Mouse (Mus musculus) heart, adult 2 months (tissue): ENCODE results near the gene AB124611.

Experiments used
- CTCF ChIP-seq: fragments of 200-600 bp; IDR thresholded peaks from 2 replicates; pipeline ENCODE4 v1.8.1; 2022; ENCODE audit warnings: antibody characterized with exemption, mild to moderate bottlenecking, moderate library complexity
- POLR2A ChIP-seq: fragments of 200-500 bp; IDR thresholded peaks from 2 replicates; pipeline ENCODE4 v1.6.1; 2011; ENCODE audit warnings: mild to moderate bottlenecking, low read depth, low read length, control low read depth; ENCODE audit not compliant: insufficient read depth

DNA sequence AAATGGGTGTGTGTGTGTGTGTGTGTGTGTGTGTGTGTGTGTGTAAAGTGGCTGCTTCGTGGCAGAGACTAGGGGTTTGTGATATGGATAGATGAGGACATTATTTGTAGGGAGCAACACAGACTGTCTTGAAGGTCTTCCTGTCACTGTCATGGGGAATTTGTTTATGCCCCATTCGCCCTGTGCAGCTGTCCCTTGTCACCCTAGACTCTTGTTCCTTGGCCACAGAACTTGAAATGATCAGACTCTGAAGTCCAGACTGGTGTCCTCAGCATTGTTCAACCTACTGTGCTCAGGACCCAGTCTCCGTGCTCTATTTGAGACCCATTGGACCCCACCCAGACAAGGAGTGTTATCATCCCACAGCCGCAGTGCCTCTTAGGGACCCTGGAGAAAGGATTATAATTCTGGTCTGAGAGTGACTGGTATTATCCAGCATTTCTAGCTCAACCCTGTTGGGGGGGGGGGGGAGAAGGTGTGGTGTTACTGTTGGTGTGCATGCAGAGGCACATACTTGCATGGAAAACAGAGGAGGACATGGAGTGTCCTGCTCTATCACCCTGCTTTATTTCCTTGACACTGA lies 39.1 kb downstream of the AB124611 start:
- TF ChIP-seq CTCF, result no peak
- no peak for TF ChIP-seq POLR2A
